Mouse (Mus musculus) heart, embryonic 16.5 days (tissue): Measurements from ENCODE around the gene St3gal4. TPM values are rescaled to one million over a fixed set of nuclear protein-coding genes. Genes with fewer than 3 reads are reported as not detected.

Experiments
- ATAC-seq: fragments of 200-750 bp; cut with Nextera tagmentation; replicated peaks from 2 replicates; pipeline ENCODE4 v1.8.0; 2017; ENCODE audit warnings: moderate number of reproducible peaks; ENCODE audit not compliant: insufficient read depth, low FRiP score; ENCODE audit errors: extremely low read depth
- H3K27ac ChIP-seq: fragments of 300-500 bp; sonication (generic); 2 replicates; pipeline ENCODE4 v1.5.1; 2014; ENCODE audit warnings: mild to moderate bottlenecking, low read length, control low read depth, moderate library complexity
- H3K27me3 ChIP-seq: fragments of 300-500 bp; sonication (generic); 2 replicates; pipeline ENCODE4 v1.6.1; 2014; ENCODE audit warnings: low read length, mixed read lengths; ENCODE audit not compliant: control insufficient read depth, insufficient read depth
- H3K36me3 ChIP-seq: fragments of 300-500 bp; sonication (generic); 2 replicates; pipeline ENCODE4 v1.6.1; 2014; ENCODE audit not compliant: control insufficient read depth, insufficient read depth
- H3K4me1 ChIP-seq: fragments of 300-500 bp; sonication (generic); 2 replicates; pipeline ENCODE4 v1.6.1; 2014; ENCODE audit warnings: low read length, mixed read lengths; ENCODE audit not compliant: control insufficient read depth, insufficient read depth
- H3K4me2 ChIP-seq: fragments of 300-500 bp; sonication (generic); 2 replicates; pipeline ENCODE4 v1.6.1; 2014; ENCODE audit warnings: low read depth, mild to moderate bottlenecking, control low read depth, low read length
- H3K4me3 ChIP-seq: fragments of 300-500 bp; sonication (generic); 2 replicates; pipeline ENCODE4 v1.5.1; 2014; ENCODE audit warnings: mild to moderate bottlenecking, control low read depth, low read length
- H3K9ac ChIP-seq: fragments of 300-500 bp; sonication (generic); 2 replicates; pipeline ENCODE4 v1.6.1; 2014; ENCODE audit warnings: low read length, control low read depth
- H3K9me3 ChIP-seq: fragments of 300-500 bp; sonication (generic); replicated peaks from 2 replicates; pipeline ENCODE4 v1.6.1; 2016; ENCODE audit warnings: low read length; ENCODE audit not compliant: control insufficient read depth
- WGBS: fragments of 180-500 bp; shearing (Covaris S2); extraction: QIAGEN DNeasy Blood & Tissue Kit; methylation state at CpG from one replicate; pipeline ENCODE4 v1.1.7; 2014; 5-methylcytosine and 5-hydroxymethylcytosine counted together
- polyA plus RNA-seq: library from polyadenylated mRNA; unstranded; fragments of >200 nt; fragmentation: Nextera tagmentation; extraction: Ambion mirVana; gene quantifications from 2 replicates; pipeline ENCODE4 v1.2.1, GENCODE M21; 2015

The St3gal4 gene
- polyA plus RNA-seq, 1 experiment from 2014 or later: 25.8 TPM

DNA sequence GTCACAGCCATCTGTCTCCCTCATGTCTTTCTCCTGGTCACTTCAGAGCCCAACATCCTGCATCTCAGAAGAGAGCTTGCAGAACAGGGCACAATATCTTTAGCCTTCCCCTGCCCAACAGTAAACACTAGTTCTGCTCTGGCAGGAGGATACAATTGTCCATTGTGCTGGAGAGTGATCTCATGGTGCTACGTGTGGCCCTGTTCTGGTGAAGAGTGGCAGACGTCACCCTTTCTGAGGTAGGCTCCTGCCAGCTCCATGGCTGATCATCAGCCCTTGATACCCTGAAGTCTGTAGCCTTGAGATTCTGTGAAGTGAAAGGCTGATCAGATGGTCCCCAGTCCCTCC is 4.4 kb upstream of the St3gal4 start:
- no peaks in the 10 kb centered on the region for H3K27me3 ChIP-seq
- no peaks in the 10 kb centered on the region for H3K9me3 ChIP-seq
- no peak for ATAC-seq
- H3K4me3 ChIP-seq: no peak overlapping the region
- no peak overlapping the region for H3K9ac ChIP-seq
- H3K4me2 ChIP-seq: no peak overlapping the region
- peak overlapping the region; percentile 43 for H3K27ac ChIP-seq
- H3K36me3 ChIP-seq: peaks cover 9% of the 10 kb centered on the region; the same call in 1 of the 2 replicates
- 69% methylated on average over 2 of the region's 2 CpGs for WGBS
- H3K4me1 ChIP-seq: peaks cover 6% of the 10 kb centered on the region; the same call in 1 of the 2 replicates

DNA sequence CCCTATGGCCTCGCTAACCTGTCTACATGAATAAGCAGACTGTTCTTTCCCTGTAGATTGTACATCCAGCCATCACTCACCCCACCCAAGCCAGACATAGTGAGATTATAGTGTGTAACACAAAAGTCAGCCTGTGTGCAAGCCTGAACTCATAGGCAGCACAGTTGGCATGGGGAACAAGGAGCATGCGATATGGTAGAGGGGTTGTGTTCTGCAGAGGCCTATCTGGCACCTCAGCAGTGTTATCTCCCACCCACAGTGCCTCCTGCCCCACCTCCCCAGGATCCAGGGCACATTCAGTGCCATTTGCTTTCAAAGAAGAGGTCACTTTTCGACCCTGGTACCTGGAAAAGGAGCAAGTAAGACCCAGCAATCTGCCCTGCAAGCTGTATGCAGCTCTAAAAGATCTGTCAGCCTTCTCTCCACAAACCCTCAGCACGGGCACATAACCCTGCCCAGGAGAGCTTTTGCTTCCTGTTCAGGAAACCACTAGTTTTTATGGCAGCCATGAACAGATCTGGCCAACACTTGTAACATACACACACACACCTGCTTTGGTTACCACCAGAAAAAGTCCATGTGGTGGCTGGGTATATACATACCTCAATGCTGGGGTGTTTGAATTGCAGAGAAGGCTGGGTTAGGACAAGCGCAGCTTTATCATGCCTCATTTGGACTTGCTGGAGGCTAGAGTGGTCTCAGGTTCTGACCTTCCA is 3.6 kb upstream of the St3gal4 start:
- Histone ChIP-seq H3K4me3 (no peak overlapping the region), H3K27ac (peak overlapping the region; percentile 43), H3K4me1 (peaks cover 10% of the 10 kb centered on the region), H3K4me2 (no peak overlapping the region), H3K9ac (no peak overlapping the region), H3K36me3 (peaks cover 9% of the 10 kb centered on the region; the same call in 1 of the 2 replicates), H3K27me3 (no peaks in the 10 kb centered on the region), H3K9me3 (no peaks in the 10 kb centered on the region)
- no peak for ATAC-seq
- 64% methylated on average over 5 of the region's 5 CpGs for WGBS

DNA sequence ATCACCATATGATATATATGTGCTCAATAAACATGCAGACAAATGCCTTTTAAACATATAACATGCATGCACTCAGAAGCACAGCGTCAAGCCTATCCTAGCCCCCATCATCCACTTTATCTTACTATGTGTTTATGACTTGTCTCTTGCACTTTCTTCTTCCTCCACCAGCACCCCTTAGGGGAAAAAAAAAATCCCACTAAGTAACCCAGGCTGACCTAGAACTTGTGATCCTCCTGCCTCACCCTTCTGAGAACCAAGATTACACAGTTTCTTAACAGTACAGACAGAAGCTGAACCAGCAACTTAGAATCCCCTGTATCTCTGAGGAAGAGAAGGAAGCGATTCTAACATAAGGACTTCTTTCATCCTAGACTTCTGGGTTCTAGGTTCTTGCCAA is 505 bp downstream of the St3gal4 start:
- no peak for ATAC-seq
- Histone ChIP-seq H3K27ac (no peak overlapping the region), H3K4me1 (peaks cover 24% of the 10 kb centered on the region)

DNA sequence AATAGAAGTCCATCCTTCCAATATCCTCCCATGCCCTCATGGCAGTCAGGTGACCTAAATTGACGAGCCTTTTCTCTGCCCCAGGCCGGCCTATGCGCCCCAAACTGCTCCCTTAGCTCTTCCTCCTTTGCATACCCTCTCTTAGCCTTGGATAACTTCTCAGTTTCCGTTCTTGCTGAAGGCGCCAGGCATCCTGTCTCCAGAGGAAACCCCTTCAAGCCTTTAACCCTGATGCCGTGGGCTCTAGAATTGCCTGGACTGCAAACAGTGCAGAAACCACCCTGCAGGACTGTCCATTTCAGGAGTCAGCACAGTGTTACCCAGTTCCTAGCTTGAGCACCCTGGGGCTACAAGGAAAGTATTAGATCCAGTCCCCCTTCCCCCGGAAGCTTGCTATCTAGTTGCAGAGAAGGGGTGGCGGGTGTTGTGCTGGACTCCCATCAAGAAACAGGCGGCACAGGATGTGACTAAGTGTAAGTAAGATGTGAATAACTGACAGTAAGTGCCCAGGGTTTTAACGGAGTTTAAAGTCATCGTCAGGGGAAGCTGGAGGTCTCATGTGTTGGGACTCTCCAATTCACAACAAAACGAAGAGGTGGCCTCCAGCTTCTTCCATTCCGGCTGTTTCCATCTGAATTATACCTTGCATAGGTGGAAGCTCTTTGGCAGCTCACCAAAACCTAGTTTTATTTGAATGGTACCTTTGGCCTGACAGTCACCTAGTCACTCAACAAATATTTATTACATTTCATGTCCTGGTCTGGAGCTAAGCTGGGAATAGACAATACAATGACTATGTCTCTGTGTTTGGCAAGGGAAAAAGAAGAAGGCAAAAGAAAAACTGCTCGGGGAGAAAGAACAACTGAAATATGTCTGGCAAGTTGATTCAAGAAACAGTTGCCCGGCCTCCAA is 1.4 kb downstream of the St3gal4 start:
- Histone ChIP-seq H3K9ac (peak overlapping the region; percentile 87), H3K4me3 (peak overlapping the region; percentile 76), H3K4me1 (peaks cover 24% of the 10 kb centered on the region), H3K27ac (peak overlapping the region; percentile 92), H3K27me3 (no peaks in the 10 kb centered on the region), H3K9me3 (no peaks in the 10 kb centered on the region), H3K4me2 (peak overlapping the region; percentile 89), H3K36me3 (no peaks in the 10 kb centered on the region)
- 20% methylated on average over 15 of the region's 15 CpGs for WGBS
- ATAC-seq: 0 out of 2 replicates have a peak, but pooled peaks have one; percentile 18

More for the DNA sequence above, 505 bp downstream of the St3gal4 start:
- Histone ChIP-seq H3K4me3 (no peak overlapping the region), H3K9ac (no peak overlapping the region), H3K9me3 (no peaks in the 10 kb centered on the region), H3K36me3 (no peaks in the 10 kb centered on the region), H3K4me2 (no peak overlapping the region), H3K27me3 (no peaks in the 10 kb centered on the region)
- WGBS: 81% methylated on average over 2 of the region's 2 CpGs

DNA sequence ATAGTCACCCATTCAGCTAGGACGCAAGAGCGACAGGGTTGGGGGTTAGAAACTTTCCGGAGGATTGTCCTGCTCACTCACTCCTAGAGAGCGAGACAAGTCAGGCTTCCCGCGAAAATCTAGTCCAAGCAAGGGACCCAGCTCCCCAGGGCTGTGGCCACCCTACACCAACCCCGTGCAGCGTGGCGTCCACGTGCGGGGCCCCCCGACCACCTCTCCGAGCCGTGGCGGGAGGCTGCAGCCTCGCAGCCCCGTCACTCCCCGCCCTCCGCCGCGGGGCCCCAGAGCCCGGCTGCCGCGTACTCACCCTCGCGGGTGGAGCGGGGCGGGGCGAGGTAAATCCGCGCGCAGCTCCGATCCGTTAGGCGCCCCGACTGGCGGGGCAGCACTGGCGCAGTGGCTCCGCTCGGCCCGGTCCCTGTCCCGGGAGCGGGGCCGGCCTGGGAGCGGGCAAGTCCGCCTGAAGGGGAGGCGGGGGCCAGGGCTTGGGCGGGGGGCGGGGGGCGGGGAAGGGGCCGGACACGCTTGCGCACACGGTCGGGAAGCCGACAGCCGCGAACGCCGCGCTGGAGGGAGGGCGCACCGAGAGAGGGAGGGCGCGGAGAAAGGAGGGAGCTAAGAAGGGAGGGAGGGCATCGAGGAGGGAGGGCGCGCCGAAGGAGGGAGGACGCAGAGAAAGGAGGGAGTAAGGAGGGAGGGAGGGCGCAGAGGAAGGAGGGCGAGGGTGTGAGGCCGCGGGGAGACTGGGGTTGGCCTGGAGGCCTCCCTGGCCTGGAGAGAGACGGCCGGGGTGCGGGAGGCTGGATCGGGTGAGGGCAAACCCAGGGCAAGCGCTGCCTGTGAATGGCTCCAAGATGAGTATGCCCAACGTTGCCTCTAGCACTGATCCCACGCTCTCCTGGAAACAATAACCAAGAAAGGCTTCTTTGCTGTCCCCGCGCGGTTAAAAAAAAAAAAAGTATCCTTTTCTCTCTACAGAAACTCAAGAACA is 2.4 kb downstream of the St3gal4 start:
- Histone ChIP-seq H3K4me1 (peaks cover 29% of the 10 kb centered on the region), H3K27ac (peak overlapping the region; percentile 92), H3K9me3 (no peaks in the 10 kb centered on the region), H3K4me3 (peak overlapping the region; percentile 76), H3K9ac (peak overlapping the region; percentile 87), H3K36me3 (no peaks in the 10 kb centered on the region), H3K27me3 (no peaks in the 10 kb centered on the region), H3K4me2 (peak overlapping the region; percentile 89)
- WGBS: under 1% methylated on average over 81 of the region's 84 CpGs
- peak; percentile 88 for ATAC-seq

DNA sequence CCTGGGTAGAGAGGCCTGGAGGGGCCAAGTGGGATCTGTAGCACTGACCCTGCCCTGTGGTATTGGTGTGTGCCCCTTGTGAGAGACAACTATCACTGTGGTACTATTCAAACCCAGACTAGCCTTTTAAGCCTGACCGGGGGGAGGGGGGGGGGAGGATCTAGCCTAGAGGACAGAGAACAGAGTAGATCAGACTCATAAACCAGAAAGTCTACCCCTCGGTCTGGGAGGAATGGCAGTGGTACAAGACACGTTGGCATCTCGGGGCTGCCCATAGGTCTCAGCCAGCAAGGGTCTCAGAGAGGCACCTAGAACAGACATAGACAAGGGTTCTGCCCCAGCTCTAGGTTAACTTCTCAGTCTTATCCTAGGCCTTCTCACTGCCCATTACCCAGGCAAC is 3.3 kb downstream of the St3gal4 start:
- peak overlapping the region; percentile 76 for H3K4me3 ChIP-seq
- 24% methylated on average over 4 of the region's 4 CpGs for WGBS
- no peak for ATAC-seq
- H3K36me3 ChIP-seq: no peaks in the 10 kb centered on the region
- H3K9me3 ChIP-seq: no peaks in the 10 kb centered on the region
- H3K9ac ChIP-seq: peak overlapping the region; percentile 87
- no peaks in the 10 kb centered on the region for H3K27me3 ChIP-seq
- peak overlapping the region; percentile 89 for H3K4me2 ChIP-seq
- H3K4me1 ChIP-seq: peaks cover 36% of the 10 kb centered on the region
- H3K27ac ChIP-seq: peak overlapping the region; percentile 92

DNA sequence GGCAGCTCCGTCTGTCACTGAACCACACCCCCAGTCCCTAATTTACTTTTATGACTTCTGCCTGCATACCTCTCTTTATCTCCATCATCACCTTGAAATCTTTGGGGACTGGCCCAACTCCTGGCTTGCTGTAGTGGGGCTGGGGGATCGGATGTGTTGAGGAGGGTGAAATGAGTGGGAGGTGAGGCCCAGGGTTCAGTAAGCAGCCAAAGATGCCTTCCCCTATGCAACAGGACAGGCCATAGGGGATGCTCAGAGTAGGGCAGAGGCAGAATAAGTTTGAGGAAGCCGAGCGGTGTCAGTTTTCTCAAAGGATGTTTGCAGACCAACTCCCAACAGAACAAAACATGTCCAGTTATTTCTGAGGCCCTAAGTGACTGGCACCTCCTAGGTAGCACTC is 3.8 kb downstream of the St3gal4 start:
- peak overlapping the region; percentile 87 for H3K9ac ChIP-seq
- 56% methylated on average over 4 of the region's 4 CpGs for WGBS
- no peaks in the 10 kb centered on the region for H3K9me3 ChIP-seq
- no peaks in the 10 kb centered on the region for H3K27me3 ChIP-seq
- H3K36me3 ChIP-seq: no peaks in the 10 kb centered on the region
- H3K4me1 ChIP-seq: peaks cover 41% of the 10 kb centered on the region
- H3K4me3 ChIP-seq: peak overlapping the region; percentile 76
- H3K4me2 ChIP-seq: peak overlapping the region; percentile 89
- no peak for ATAC-seq
- peak overlapping the region; percentile 38; the same call in 1 of the 2 replicates for H3K27ac ChIP-seq

DNA sequence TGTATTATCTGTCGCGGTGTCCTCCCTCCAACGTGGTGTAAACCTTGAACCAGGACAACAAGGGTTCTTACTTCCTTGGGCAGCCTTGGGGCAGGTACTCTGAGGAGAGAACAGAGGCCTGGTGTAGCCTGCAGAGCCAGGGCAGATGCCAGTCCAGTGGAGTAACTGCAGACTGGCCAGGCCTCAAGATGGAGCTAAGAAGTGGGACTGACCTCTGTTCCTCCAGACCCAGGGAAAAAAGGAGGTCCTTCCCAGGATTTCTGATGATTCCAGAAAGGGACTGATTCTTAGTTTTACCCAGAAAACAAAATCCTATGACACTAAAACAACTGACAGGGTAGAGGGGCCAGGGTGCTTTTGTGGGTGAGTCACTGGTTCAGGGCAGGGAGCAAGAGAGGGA is 4.8 kb downstream of the St3gal4 start:
- peaks cover 52% of the 10 kb centered on the region for H3K4me1 ChIP-seq
- no peaks in the 10 kb centered on the region for H3K36me3 ChIP-seq
- no peaks in the 10 kb centered on the region for H3K27me3 ChIP-seq
- no peaks in the 10 kb centered on the region for H3K9me3 ChIP-seq
- ATAC-seq: no peak
- H3K27ac ChIP-seq: no peak overlapping the region
- H3K4me2 ChIP-seq: no peak overlapping the region
- H3K4me3 ChIP-seq: no peak overlapping the region
- 87% methylated on average over 3 of the region's 3 CpGs for WGBS
- H3K9ac ChIP-seq: no peak overlapping the region; the same call in 1 of the 2 replicates
